Mouse (Mus musculus) neural tube, embryonic 11.5 days (tissue): Measurements from ENCODE around the gene Fam71f1. TPM values are rescaled to one million over a fixed set of nuclear protein-coding genes. Genes with fewer than 3 reads are reported as not detected.

Experiments
- ATAC-seq: fragments of 200-750 bp; cut with Nextera tagmentation; 2 replicates; pipeline ENCODE4 v1.8.0; 2017; ENCODE audit warnings: moderate number of reproducible peaks, mild to moderate bottlenecking, moderate TSS enrichment, moderate library complexity; ENCODE audit not compliant: insufficient read depth, low FRiP score, low TSS enrichment
- DNase-seq: peaks from one replicate; pipeline ENCODE4 v3.0.0-alpha.2; 2015; ENCODE audit warnings: low spot score
- H3K27ac ChIP-seq: fragments of 300-500 bp; sonication (generic); 2 replicates; pipeline ENCODE4 v1.5.1; 2014; ENCODE audit warnings: low read depth, mild to moderate bottlenecking, low read length
- H3K27me3 ChIP-seq: fragments of 300-500 bp; sonication (generic); 2 replicates; pipeline ENCODE4 v1.6.1; 2014; ENCODE audit warnings: mild to moderate bottlenecking, low read length, mixed read lengths; ENCODE audit not compliant: control insufficient read depth, insufficient read depth
- H3K36me3 ChIP-seq: fragments of 300-500 bp; sonication (generic); 2 replicates; pipeline ENCODE4 v1.6.1; 2014; ENCODE audit warnings: mild to moderate bottlenecking, low read length, moderate library complexity, mixed read lengths; ENCODE audit not compliant: control insufficient read depth, insufficient read depth
- H3K4me1 ChIP-seq: fragments of 300-500 bp; sonication (generic); 2 replicates; pipeline ENCODE4 v1.6.1; 2014; ENCODE audit warnings: low read length, mixed read lengths; ENCODE audit not compliant: control insufficient read depth, insufficient read depth
- H3K4me2 ChIP-seq: fragments of 300-500 bp; sonication (generic); 2 replicates; pipeline ENCODE4 v1.6.1; 2014; ENCODE audit warnings: low read depth, mild to moderate bottlenecking, moderate library complexity
- H3K4me3 ChIP-seq: fragments of 300-500 bp; sonication (generic); 2 replicates; pipeline ENCODE4 v1.5.1; 2014; ENCODE audit warnings: low read depth, low read length
- H3K9ac ChIP-seq: fragments of 300-500 bp; sonication (generic); 2 replicates; pipeline ENCODE4 v1.6.1; 2014; ENCODE audit warnings: mild to moderate bottlenecking, low read length
- H3K9me3 ChIP-seq: fragments of 300-500 bp; sonication (generic); 2 replicates; pipeline ENCODE4 v1.6.1; 2016; ENCODE audit warnings: low read length; ENCODE audit not compliant: control insufficient read depth
- WGBS: fragments of 180-500 bp; shearing (Covaris S2); extraction: QIAGEN DNeasy Blood & Tissue Kit; methylation state at CpG from one replicate; pipeline ENCODE4 v1.1.7; 2014; 5-methylcytosine and 5-hydroxymethylcytosine counted together
- polyA plus RNA-seq: library from polyadenylated mRNA; unstranded; fragments of >200 nt; fragmentation: Nextera tagmentation; extraction: Ambion mirVana; gene quantifications from 2 replicates; pipeline ENCODE4 v1.2.1, GENCODE M21; 2014

The Fam71f1 gene
- polyA plus RNA-seq, 1 experiment from 2014 or later, result 0.32 TPM

- no peak overlapping the region for H3K9ac ChIP-seq
- no peak overlapping the region for H3K27ac ChIP-seq
- H3K4me3 ChIP-seq, result no peak overlapping the region
- 87% methylated on average over 1 of the region's 1 CpGs for WGBS
- H3K27me3 ChIP-seq, result no peaks in the 10 kb centered on the region
- no peak for DNase-seq
- no peak for ATAC-seq
- peaks cover 8% of the 10 kb centered on the region for H3K36me3 ChIP-seq
- no peaks in the 10 kb centered on the region for H3K9me3 ChIP-seq
- no peak overlapping the region for H3K4me2 ChIP-seq
- no peaks in the 10 kb centered on the region; the same call in 1 of the 2 replicates for H3K4me1 ChIP-seq
Observed at GRCm38 (mm10) chr6:29365277-29365676, 46.3 kb downstream of the Fam71f1 start.

GRCm38 (mm10) chr6:29377386-29377785 lies 58.4 kb downstream of the Fam71f1 start:
- Histone ChIP-seq H3K4me3 (no peak overlapping the region), H3K27ac (no peak overlapping the region), H3K4me2 (no peak overlapping the region), H3K36me3 (peaks cover 8% of the 10 kb centered on the region; the same call in 1 of the 2 replicates), H3K4me1 (no peaks in the 10 kb centered on the region), H3K9ac (no peak overlapping the region), H3K27me3 (no peaks in the 10 kb centered on the region), H3K9me3 (no peaks in the 10 kb centered on the region)
- ATAC-seq (no peak), DNase-seq (no peak)
- 96% methylated on average over 4 of the region's 4 CpGs for WGBS

GRCm38 (mm10) chr6:29378678-29379077 lies 59.7 kb downstream of the Fam71f1 start:
- peaks cover 5% of the 10 kb centered on the region; the same call in 1 of the 2 replicates for H3K36me3 ChIP-seq
- H3K9ac ChIP-seq, result no peak overlapping the region
- H3K4me2 ChIP-seq, result no peak overlapping the region
- H3K9me3 ChIP-seq, result no peaks in the 10 kb centered on the region
- H3K27me3 ChIP-seq, result no peaks in the 10 kb centered on the region
- 96% methylated on average over 10 of the region's 10 CpGs for WGBS
- DNase-seq (no peak), ATAC-seq (no peak)
- H3K4me1 ChIP-seq, result no peaks in the 10 kb centered on the region
- H3K27ac ChIP-seq, result no peak overlapping the region
- no peak overlapping the region for H3K4me3 ChIP-seq

- H3K27me3 ChIP-seq, result no peaks in the 10 kb centered on the region
- H3K9me3 ChIP-seq, result no peaks in the 10 kb centered on the region
- H3K36me3 ChIP-seq, result peaks cover 5% of the 10 kb centered on the region; the same call in 1 of the 2 replicates
- H3K27ac ChIP-seq, result no peak overlapping the region
- H3K4me1 ChIP-seq, result no peaks in the 10 kb centered on the region
- DNase-seq (no peak), ATAC-seq (no peak)
- 92% methylated on average over 6 of the region's 6 CpGs for WGBS
- H3K4me2 ChIP-seq, result no peak overlapping the region
- H3K9ac ChIP-seq, result no peak overlapping the region
- H3K4me3 ChIP-seq, result no peak overlapping the region
Observed at GRCm38 (mm10) chr6:29379954-29380353, 61.0 kb downstream of the Fam71f1 start.

- ATAC-seq (no peak), DNase-seq (no peak)
- 62% methylated on average over 2 of the region's 2 CpGs for WGBS
- H3K9ac ChIP-seq, result no peak overlapping the region
- no peaks in the 10 kb centered on the region for H3K27me3 ChIP-seq
- H3K4me2 ChIP-seq, result no peak overlapping the region
- H3K4me3 ChIP-seq, result no peak overlapping the region
- no peaks in the 10 kb centered on the region for H3K36me3 ChIP-seq
- H3K4me1 ChIP-seq, result no peaks in the 10 kb centered on the region
- H3K9me3 ChIP-seq, result no peaks in the 10 kb centered on the region
- H3K27ac ChIP-seq, result no peak overlapping the region
Observed at GRCm38 (mm10) chr6:29382442-29382841, 63.5 kb downstream of the Fam71f1 start.

Other genes starting within 250 kb of the Fam71f1 start
- 70.7 and 71.3 TPM in 2 replicates for gene Rbm28, start 154.1 kb upstream of the Fam71f1 start, polyA plus RNA-seq
- gene Prrt4, start 139.6 kb upstream of the Fam71f1 start, polyA plus RNA-seq, result 1.2 and 1.4 TPM in 2 replicates
- gene Impdh1, start 102.8 kb upstream of the Fam71f1 start, polyA plus RNA-seq, result 50.7 and 56.5 TPM in 2 replicates
- gene Hilpda, start 46.7 kb upstream of the Fam71f1 start, polyA plus RNA-seq, result 35.5 and 42.2 TPM in 2 replicates
- gene Fam71f2, start 39.5 kb upstream of the Fam71f1 start, polyA plus RNA-seq, result 0.32 and 0.33 TPM in 2 replicates
- 289 and 291 TPM in 2 replicates for gene Calu, start 28.9 kb downstream of the Fam71f1 start, polyA plus RNA-seq
- 0.15 and 0.20 TPM in 2 replicates for gene Opn1sw, start 69.3 kb downstream of the Fam71f1 start, polyA plus RNA-seq
- gene Ccdc136, start 77.2 kb downstream of the Fam71f1 start, polyA plus RNA-seq, result 36.8 and 40.1 TPM in 2 replicates
- gene Flnc, start 114.1 kb downstream of the Fam71f1 start, polyA plus RNA-seq, result 4.6 and 5.8 TPM in 2 replicates
- gene Atp6v1f, start 148.6 kb downstream of the Fam71f1 start, polyA plus RNA-seq, result 194 and 201 TPM in 2 replicates
- gene Atp6v1fnb, start 152.3 kb downstream of the Fam71f1 start, polyA plus RNA-seq, result not detected in 2 replicates
- 11.8 and 13.1 TPM in 2 replicates for gene Kcp, start 188.8 kb downstream of the Fam71f1 start, polyA plus RNA-seq
- 1.5 and 2.2 TPM in 2 replicates for gene Irf5, start 207.5 kb downstream of the Fam71f1 start, polyA plus RNA-seq